Mouse (Mus musculus) stomach, postnatal 0 days (tissue): Measurements from ENCODE around the gene Ablim2. TPM values are rescaled to one million over a fixed set of nuclear protein-coding genes. Genes with fewer than 3 reads are reported as not detected.
A peak's percentile ranks its signal among the peaks of the same experiment; 100 is the strongest.

Experiments used
- ATAC-seq: fragments of 200-750 bp; cut with Nextera tagmentation; 2 replicates; pipeline ENCODE4 v1.8.0; 2017; ENCODE audit not compliant: low FRiP score, low TSS enrichment
- DNase-seq: peaks from one replicate; pipeline ENCODE4 v3.0.0-alpha.2; 2016; ENCODE audit warnings: low spot score
- H3K27ac ChIP-seq: fragments of 300-500 bp; sonication (generic); replicated peaks from 2 replicates; pipeline ENCODE4 v1.5.1; 2014; ENCODE audit warnings: mild to moderate bottlenecking, control low read depth
- H3K27me3 ChIP-seq: fragments of 300-500 bp; sonication (generic); 2 replicates; pipeline ENCODE4 v1.6.1; 2014; ENCODE audit warnings: low read length; ENCODE audit not compliant: control insufficient read depth, insufficient read depth
- H3K36me3 ChIP-seq: fragments of 300-500 bp; sonication (generic); 2 replicates; pipeline ENCODE4 v1.6.1; 2014; ENCODE audit warnings: low read length, mixed read lengths; ENCODE audit not compliant: control insufficient read depth, insufficient read depth
- H3K4me1 ChIP-seq: fragments of 300-500 bp; sonication (generic); replicated peaks from 2 replicates; pipeline ENCODE4 v1.6.1; 2014; ENCODE audit warnings: antibody characterized with exemption; ENCODE audit not compliant: control insufficient read depth, insufficient read depth
- H3K4me2 ChIP-seq: fragments of 300-500 bp; sonication (generic); replicated peaks from 2 replicates; pipeline ENCODE4 v1.6.1; 2014; ENCODE audit warnings: low read depth, mild to moderate bottlenecking, control low read depth, moderate library complexity
- H3K4me3 ChIP-seq: fragments of 300-500 bp; sonication (generic); 2 replicates; pipeline ENCODE4 v1.5.1; 2014; ENCODE audit warnings: low read depth, low read length, control low read depth
- H3K9ac ChIP-seq: fragments of 300-500 bp; sonication (generic); 2 replicates; pipeline ENCODE4 v1.6.1; 2014; ENCODE audit warnings: mild to moderate bottlenecking, low read length, control low read depth, mixed read lengths
- H3K9me3 ChIP-seq: fragments of 300-500 bp; sonication (generic); 2 replicates; pipeline ENCODE4 v1.6.1; 2016; ENCODE audit warnings: low read length; ENCODE audit not compliant: control insufficient read depth
- CTCF ChIP-seq: IDR thresholded peaks from 2 replicates; pipeline ENCODE4 v1.5.1; 2016; ENCODE audit warnings: antibody characterized with exemption, low read depth, mild to moderate bottlenecking, moderate library complexity
- EP300 ChIP-seq: optimal IDR thresholded peaks from 2 replicates; pipeline ENCODE3; 2016; ENCODE audit warnings: antibody characterized with exemption
- WGBS: fragments of 180-500 bp; shearing (Covaris S2); extraction: QIAGEN DNeasy Blood & Tissue Kit; methylation state at CpG from one replicate; pipeline ENCODE4 v1.1.7; 2014; 5-methylcytosine and 5-hydroxymethylcytosine counted together
- polyA plus RNA-seq: library from polyadenylated mRNA; unstranded; fragments of >200 nt; fragmentation: Nextera tagmentation; extraction: Ambion mirVana; gene quantifications from 2 replicates; pipeline ENCODE4 v1.2.1, GENCODE M21; 2015

Ablim2 gene
- polyA plus RNA-seq, 1 experiment from 2014 or later = 1.3 TPM

- Histone ChIP-seq H3K4me3 (no peak overlapping the region), H3K4me1 (no peaks in the 10 kb centered on the region), H3K9ac (no peak overlapping the region), H3K27me3 (no peaks in the 10 kb centered on the region), H3K36me3 (no peaks in the 10 kb centered on the region), H3K27ac (no peak overlapping the region), H3K9me3 (no peaks in the 10 kb centered on the region), H3K4me2 (no peak overlapping the region)
- DNase-seq = no peak
- WGBS = 77% methylated on average over 6 of the region's 6 CpGs
- TF ChIP-seq EP300 (no peak), CTCF (no peak)
- ATAC-seq = no peak
Measured at GRCm38 (mm10) chr5:35788719-35789118, 31.0 kb downstream of the Ablim2 start.

- no peak overlapping the region for H3K27ac ChIP-seq
- 70% methylated on average over 3 of the region's 3 CpGs for WGBS
- no peaks in the 10 kb centered on the region for H3K36me3 ChIP-seq
- DNase-seq = no peak
- no peak for ATAC-seq
- H3K27me3 ChIP-seq = no peaks in the 10 kb centered on the region
- no peak overlapping the region for H3K9ac ChIP-seq
- no peak overlapping the region for H3K4me3 ChIP-seq
- no peak for TF ChIP-seq EP300
- no peak for TF ChIP-seq CTCF
- H3K9me3 ChIP-seq = no peaks in the 10 kb centered on the region
- H3K4me1 ChIP-seq = no peaks in the 10 kb centered on the region
- H3K4me2 ChIP-seq = no peak overlapping the region
Measured at GRCm38 (mm10) chr5:35789697-35790096, 32.0 kb downstream of the Ablim2 start.

GRCm38 (mm10) chr5:35790387-35791065 is 32.8 kb downstream of the Ablim2 start:
- H3K4me1 ChIP-seq = no peaks in the 10 kb centered on the region
- DNase-seq (no peak), ATAC-seq (no peak)
- 43% methylated on average over 9 of the region's 10 CpGs for WGBS
- H3K27ac ChIP-seq = no peak overlapping the region
- H3K9me3 ChIP-seq = no peaks in the 10 kb centered on the region
- no peak overlapping the region for H3K9ac ChIP-seq
- H3K27me3 ChIP-seq = no peaks in the 10 kb centered on the region
- TF ChIP-seq EP300 (no peak), CTCF (no peak)
- no peak overlapping the region for H3K4me3 ChIP-seq
- no peak overlapping the region for H3K4me2 ChIP-seq
- no peaks in the 10 kb centered on the region for H3K36me3 ChIP-seq

- TF ChIP-seq EP300 = no peak
- no peak for TF ChIP-seq CTCF
- Histone ChIP-seq H3K4me3 (no peak overlapping the region), H3K9me3 (no peaks in the 10 kb centered on the region), H3K36me3 (no peaks in the 10 kb centered on the region), H3K4me2 (no peak overlapping the region), H3K4me1 (no peaks in the 10 kb centered on the region; the same call in 1 of the 2 replicates), H3K9ac (no peak overlapping the region), H3K27me3 (no peaks in the 10 kb centered on the region), H3K27ac (no peak overlapping the region)
- no peak for DNase-seq
- WGBS = 81% methylated on average over 4 of the region's 4 CpGs
- no peak for ATAC-seq
Measured at GRCm38 (mm10) chr5:35793971-35794370, 36.3 kb downstream of the Ablim2 start.

- DNase-seq = no peak
- Histone ChIP-seq H3K27me3 (no peaks in the 10 kb centered on the region), H3K4me2 (no peak overlapping the region)
Measured at GRCm38 (mm10) chr5:35794942-35795341, 37.3 kb downstream of the Ablim2 start.

GRCm38 (mm10) chr5:35795481-35796048 is 37.9 kb downstream of the Ablim2 start:
- H3K27ac ChIP-seq = no peak overlapping the region; the same call in 1 of the 2 replicates
- H3K36me3 ChIP-seq = no peaks in the 10 kb centered on the region
- 55% methylated on average over 7 of the region's 7 CpGs for WGBS
- H3K4me3 ChIP-seq = no peak overlapping the region
- no peak overlapping the region for H3K9ac ChIP-seq
- DNase-seq (peak; percentile 63), ATAC-seq (peak; percentile 81)
- H3K27me3 ChIP-seq = no peaks in the 10 kb centered on the region
- TF ChIP-seq CTCF = peak; percentile 98
- no peak for TF ChIP-seq EP300
- H3K4me2 ChIP-seq = no peak overlapping the region
- H3K9me3 ChIP-seq = no peaks in the 10 kb centered on the region
- no peaks in the 10 kb centered on the region; the same call in 1 of the 2 replicates for H3K4me1 ChIP-seq

More at GRCm38 (mm10) chr5:35794942-35795341, 37.3 kb downstream of the Ablim2 start:
- 0 out of 2 replicates have a peak, but pooled peaks have one; percentile 8 for ATAC-seq
- Histone ChIP-seq H3K36me3 (no peaks in the 10 kb centered on the region), H3K9ac (no peak overlapping the region), H3K4me1 (no peaks in the 10 kb centered on the region; the same call in 1 of the 2 replicates), H3K4me3 (no peak overlapping the region), H3K27ac (0 out of 2 replicates have a peak overlapping the region, but pooled peaks have one; percentile 14), H3K9me3 (no peaks in the 10 kb centered on the region)
- 60% methylated on average over 4 of the region's 4 CpGs for WGBS
- no peak for TF ChIP-seq EP300
- no peak for TF ChIP-seq CTCF
